Mouse (Mus musculus) liver, adult 10 weeks (tissue): ENCODE measurements around the gene Map2k5. TPM values are rescaled to one million over a fixed set of nuclear protein-coding genes. Genes with fewer than 3 reads are reported as not detected.

Source experiments
- polyA plus RNA-seq: library from polyadenylated mRNA; stranded (reverse); fragments of 350-450 nt; fragmentation: Illumina TruSeq; extraction: RNeasy Lipid Tissue Mini Kit (QIAGEN cat#74804); gene quantifications from one replicate; pipeline ENCODE4 v1.2.3, GENCODE M21; 2014; ENCODE audit warnings: low read depth, low replicate concordance

Map2k5 gene
- 12.3 TPM for polyA plus RNA-seq

GRCm38 (mm10) chr9:63377270-63378142, at the start of gene Map2k5:
Gene Map2k5 (minus strand): TSS chr9:63377902.

DNA sequence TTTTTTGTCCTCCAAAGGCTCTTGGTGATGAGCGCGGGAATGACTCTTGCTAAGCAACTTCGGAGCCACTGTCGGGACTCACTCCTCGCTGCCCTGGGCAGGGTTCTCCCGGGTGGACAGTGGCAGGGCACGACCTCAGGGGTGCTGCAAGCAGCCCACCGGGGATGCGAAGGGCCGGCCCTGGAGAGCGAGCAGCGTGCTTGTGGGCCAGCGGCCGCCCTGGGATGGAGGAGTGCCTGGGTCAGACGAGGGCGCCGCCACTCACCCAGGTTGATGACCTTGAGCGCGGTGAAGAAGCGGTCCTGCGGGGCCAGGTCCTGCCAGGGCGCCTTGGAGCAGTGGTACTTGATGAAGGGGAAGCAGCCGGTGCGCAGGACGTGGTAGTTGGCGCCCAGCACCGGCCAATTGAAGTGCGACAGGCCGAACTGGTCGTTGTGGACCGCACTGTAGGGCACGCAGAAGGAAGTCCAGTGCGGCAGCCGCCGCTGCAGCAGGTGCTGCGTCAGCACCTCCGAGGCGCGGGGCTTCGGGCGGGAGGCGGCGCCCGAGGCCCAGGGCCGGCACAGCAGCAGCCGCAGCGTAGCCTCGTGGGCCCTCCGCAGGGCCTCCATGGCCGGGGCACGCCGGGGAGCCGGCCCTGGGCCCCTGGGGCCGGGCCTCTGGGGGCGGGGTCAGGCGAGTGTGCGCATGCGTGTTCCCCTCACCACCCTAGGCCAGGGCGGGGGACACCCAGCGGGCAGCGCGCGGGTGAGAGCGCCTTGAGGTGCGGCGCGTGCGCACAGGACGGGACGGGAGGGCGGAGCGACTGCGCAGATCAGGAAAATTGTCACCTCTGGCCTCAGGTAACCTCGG, 21.1 kb upstream of the Map2k5 start, which contains the start of gene 2300009A05Rik:
TSS of gene 2300009A05Rik (minus strand) at position 636 of the 852 bp plus-strand sequence.

GRCm38 (mm10) chr9:63148410-63149371, 229.0 kb downstream of the Map2k5 start, which contains the start of gene Skor1:
Gene Skor1 (minus strand): TSS chr9:63148961.

Other genes with a start within 250 kb of the Map2k5 start
- not detected for gene Skor1, start 228.9 kb downstream of the Map2k5 start, polyA plus RNA-seq
- 25.6 TPM for gene 2300009A05Rik, start 21.3 kb upstream of the Map2k5 start, polyA plus RNA-seq
- not detected for gene Iqch, start 224.6 kb upstream of the Map2k5 start, polyA plus RNA-seq
- 7.1 TPM for gene Aagab, start 224.8 kb upstream of the Map2k5 start, polyA plus RNA-seq